Mouse (Mus musculus) liver, embryonic 14.5 days (tissue): ENCODE results near the gene 2200002J24Rik. TPM values are rescaled to one million over a fixed set of nuclear protein-coding genes. Genes with fewer than 3 reads are reported as not detected.

Experiments
- ATAC-seq: fragments of 200-750 bp; cut with Nextera tagmentation; 2 replicates; pipeline ENCODE4 v1.8.0; 2017; ENCODE audit warnings: moderate number of reproducible peaks, mild to moderate bottlenecking, moderate library complexity; ENCODE audit not compliant: insufficient read depth
- DNase-seq, 3 experiments: peaks; one replicate each; pipeline ENCODE4 v3.0.0-alpha.2; 2012 to 2013; ENCODE audit warnings: low read depth in 3 of 3, low spot score in 3 of 3
- H3K27ac ChIP-seq: fragments of 300-500 bp; sonication (generic); 2 replicates; pipeline ENCODE4 v1.5.1; 2014; ENCODE audit warnings: moderate library complexity, mild to moderate bottlenecking, control low read depth, inconsistent platforms
- H3K27me3 ChIP-seq: fragments of 300-500 bp; sonication (generic); 2 replicates; pipeline ENCODE4 v1.6.1; 2014; ENCODE audit warnings: mild to moderate bottlenecking, low read length, moderate library complexity; ENCODE audit not compliant: control insufficient read depth, insufficient read depth
- H3K36me3 ChIP-seq: fragments of 300-500 bp; sonication (generic); replicated peaks from 2 replicates; pipeline ENCODE4 v1.6.1; 2014; ENCODE audit warnings: low read depth; ENCODE audit not compliant: control insufficient read depth, insufficient read depth
- H3K4me1 ChIP-seq, 2 experiments: fragments of 200-500 bp in 1 of 2; fragments of 300-500 bp in 1 of 2; sonication (generic) in 1 of 2; replicated peaks; 2 replicates each; pipeline ENCODE4 v1.6.1; 2012 to 2014; ENCODE audit warnings: antibody characterized with exemption in 1 of 2, inconsistent platforms in 1 of 2, low read length in 1 of 2; ENCODE audit not compliant: control insufficient read depth in 2 of 2, insufficient read depth in 2 of 2
- H3K4me2 ChIP-seq: fragments of 300-500 bp; sonication (generic); 2 replicates; pipeline ENCODE4 v1.6.1; 2014; ENCODE audit warnings: low read depth, mild to moderate bottlenecking, control low read depth, moderate library complexity
- H3K4me3 ChIP-seq, 2 experiments: fragments of 200-500 bp in 1 of 2; fragments of 300-500 bp in 1 of 2; sonication (generic) in 1 of 2; 2 replicates each; pipeline ENCODE4 v1.5.1; 2012 to 2014; ENCODE audit warnings: low read depth in 2 of 2, low read length in 2 of 2, mild to moderate bottlenecking in 2 of 2, control low read depth in 1 of 2, inconsistent platforms in 1 of 2, moderate library complexity in 1 of 2; ENCODE audit not compliant: insufficient read depth in 1 of 2
- H3K9ac ChIP-seq: fragments of 300-500 bp; sonication (generic); replicated peaks from 2 replicates; pipeline ENCODE4 v1.6.1; 2014; ENCODE audit warnings: mild to moderate bottlenecking, control low read depth, moderate library complexity
- H3K9me3 ChIP-seq: fragments of 300-500 bp; sonication (generic); 2 replicates; pipeline ENCODE4 v1.6.1; 2016; ENCODE audit warnings: low read length, mixed read lengths; ENCODE audit not compliant: control insufficient read depth
- CTCF ChIP-seq: IDR thresholded peaks from 2 replicates; pipeline ENCODE4 v1.5.1; 2016; ENCODE audit warnings: antibody characterized with exemption, low read depth, control low read depth
- EP300 ChIP-seq: IDR thresholded peaks from 2 replicates; pipeline ENCODE4 v1.6.1; 2016; ENCODE audit warnings: antibody characterized with exemption, low read depth
- WGBS: fragments of 180-500 bp; shearing (Covaris S2); extraction: QIAGEN DNeasy Blood & Tissue Kit; methylation state at CpG from one replicate; pipeline ENCODE4 v1.1.7; 2014; ENCODE audit not compliant: insufficient replicate concordance; 5-methylcytosine and 5-hydroxymethylcytosine counted together
- polyA plus RNA-seq, 2 experiments: library from polyadenylated mRNA; depleted of rRNA in 1 of 2; stranded (reverse) in 1 of 2; unstranded in 1 of 2; fragments of >200 nt; fragmentation: Nextera tagmentation in 1 of 2; extraction: Ambion mirVana in 1 of 2; gene quantifications; 2 replicates each; pipeline versions ENCODE4 v1.2.1 to v1.2.3; 2012 to 2014

The 2200002J24Rik gene
- polyA plus RNA-seq, 2 experiments, result 0.32 to 2.0 TPM

- Histone ChIP-seq H3K27me3 (no peaks in the 10 kb centered on the region), H3K36me3 (no peaks in the 10 kb centered on the region), H3K9ac (no peak overlapping the region), H3K4me2 (no peak overlapping the region), H3K4me3 (no peak overlapping the region), H3K4me1 (no peaks in the 10 kb centered on the region; a peak in 1 of 4 replicates), H3K9me3 (no peaks in the 10 kb centered on the region), H3K27ac (no peak overlapping the region)
- WGBS, result 80% methylated on average over 6 of the region's 6 CpGs
- no peak for ATAC-seq
- DNase-seq, result no peak
- no peak for TF ChIP-seq CTCF
- TF ChIP-seq EP300, result no peak
These were observed 10.4 kb upstream of the 2200002J24Rik start for GRCm38 (mm10) chr7:30688325-30688724.

GRCm38 (mm10) chr7:30698101-30698500 is 625 bp upstream of the 2200002J24Rik start:
- H3K4me1 ChIP-seq, result peaks cover 0 to 3% of the 10 kb centered on the region in 2 experiments; a peak in 3 of 4 replicates
- no peak for TF ChIP-seq EP300
- no peak for TF ChIP-seq CTCF
- no peaks in the 10 kb centered on the region for H3K27me3 ChIP-seq
- H3K9ac ChIP-seq, result no peak overlapping the region
- no peaks in the 10 kb centered on the region for H3K9me3 ChIP-seq
- H3K36me3 ChIP-seq, result no peaks in the 10 kb centered on the region
- 10% methylated on average over 5 of the region's 5 CpGs for WGBS
- H3K27ac ChIP-seq, result no peak overlapping the region
- H3K4me2 ChIP-seq, result no peak overlapping the region
- ATAC-seq, result no peak
- H3K4me3 ChIP-seq, result no peak overlapping the region
- DNase-seq, result no peak

- TF ChIP-seq CTCF (no peak), EP300 (no peak)
- H3K9ac ChIP-seq, result no peak overlapping the region
These were observed 7.6 kb downstream of the 2200002J24Rik start for GRCm38 (mm10) chr7:30706214-30706882.

GRCm38 (mm10) chr7:30707441-30707840 is 8.7 kb downstream of the 2200002J24Rik start:
- ATAC-seq (no peak), DNase-seq (no peak)
- TF ChIP-seq CTCF, result no peak
- no peak for TF ChIP-seq EP300
- no peak overlapping the region for H3K9ac ChIP-seq
- H3K36me3 ChIP-seq, result no peaks in the 10 kb centered on the region
- 67% methylated on average over 1 of the region's 1 CpGs for WGBS
- H3K4me2 ChIP-seq, result no peak overlapping the region
- peaks cover 4 to 14% of the 10 kb centered on the region in 2 experiments; a peak in 3 of 4 replicates for H3K4me1 ChIP-seq
- no peak overlapping the region for H3K27ac ChIP-seq
- no peaks in the 10 kb centered on the region for H3K27me3 ChIP-seq
- H3K4me3 ChIP-seq, result no peak overlapping the region
- no peaks in the 10 kb centered on the region for H3K9me3 ChIP-seq

More at GRCm38 (mm10) chr7:30706214-30706882, 7.6 kb downstream of the 2200002J24Rik start:
- ATAC-seq, result peak; percentile 73
- whole genome bisulfite sequencing, result 18% methylated on average over 8 of the region's 8 CpGs
- H3K4me2 ChIP-seq, result peak overlapping the region; percentile 37
- H3K36me3 ChIP-seq, result no peaks in the 10 kb centered on the region
- H3K27me3 ChIP-seq, result no peaks in the 10 kb centered on the region
- peak in 1 of 3 experiments; percentile 20 for DNase-seq
- H3K9me3 ChIP-seq, result no peaks in the 10 kb centered on the region
- H3K27ac ChIP-seq, result no peak overlapping the region
- H3K4me3 ChIP-seq, result no peak overlapping the region
- H3K4me1 ChIP-seq, result peaks cover 4 to 14% of the 10 kb centered on the region in 2 experiments; a peak in 3 of 4 replicates

- H3K9me3 ChIP-seq, result no peaks in the 10 kb centered on the region
- WGBS, result 66% methylated on average over 3 of the region's 3 CpGs
- ATAC-seq, result no peak
These were observed 13.2 kb downstream of the 2200002J24Rik start, which contains the start of gene Atp4a for GRCm38 (mm10) chr7:30711942-30712341. TSS of gene Atp4a (plus strand) at chr7:30712209.

More at GRCm38 (mm10) chr7:30711942-30712341, 13.2 kb downstream of the 2200002J24Rik start, which contains the start of gene Atp4a:
- H3K4me1 ChIP-seq, result peaks cover under 1 to 3% of the 10 kb centered on the region in 2 experiments; a peak in 3 of 4 replicates
- H3K27ac ChIP-seq, result no peak within 1 kb of the TSS
- H3K27me3 ChIP-seq, result peaks cover 8% of the 10 kb centered on the region
- H3K9ac ChIP-seq, result no peak within 1 kb of the TSS
- no peak for TF ChIP-seq CTCF
- TF ChIP-seq EP300, result no peak
- no peak within 1 kb of the TSS for H3K4me3 ChIP-seq
- no peaks in the 10 kb centered on the region for H3K36me3 ChIP-seq
- no peak for DNase-seq
- H3K4me2 ChIP-seq, result no peak within 1 kb of the TSS
